Mouse (Mus musculus) small intestine, adult 2 months (tissue): ENCODE measurements around the gene Hnrnpk.

Source experiments
- CTCF ChIP-seq: fragments of 200-500 bp; IDR thresholded peaks from 2 replicates; pipeline ENCODE4 v1.5.1; 2012; ENCODE audit warnings: low read depth, mild to moderate bottlenecking, control low read depth, inconsistent platforms, low read length, moderate library complexity, mixed read lengths; ENCODE audit not compliant: insufficient replicate concordance, insufficient read length; ENCODE audit errors: extremely low read depth
- POLR2A ChIP-seq: fragments of 200-500 bp; IDR thresholded peaks from 2 replicates; pipeline ENCODE4 v1.6.1; 2012; ENCODE audit warnings: low read depth, mild to moderate bottlenecking, control low read depth, inconsistent platforms, low read length, moderate library complexity

DNA sequence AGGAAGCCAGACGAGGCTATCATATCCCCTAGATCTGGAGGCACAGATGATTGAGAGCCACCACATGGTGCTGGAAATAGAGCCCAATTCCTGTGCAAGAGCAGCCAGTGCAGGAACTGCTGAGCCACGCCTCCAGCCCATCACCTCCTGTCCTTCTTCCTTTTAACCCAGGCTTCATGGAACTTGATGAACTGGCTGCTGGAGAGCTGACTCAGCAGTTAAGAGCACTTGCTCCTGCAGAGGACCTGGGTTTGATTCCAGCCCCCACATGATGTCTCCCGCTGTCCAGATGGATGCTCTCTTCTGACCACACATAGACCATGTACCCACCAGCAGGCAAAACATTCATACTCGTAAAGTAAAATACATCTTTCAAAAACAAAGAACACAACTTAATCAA is 34.3 kb downstream of the Hnrnpk start:
- TF ChIP-seq CTCF, result no peak
- TF ChIP-seq POLR2A, result no peak
